Mouse (Mus musculus) megakaryocyte-erythroid progenitor cell, adult 5-6 weeks (primary cell): ENCODE results near the gene Rpl38. TPM values are rescaled to one million over a fixed set of nuclear protein-coding genes. Genes with fewer than 3 reads are reported as not detected.
"Not testable (repeated sequence)": the region's sequence is repeated elsewhere in the genome, so short reads cannot be mapped to it uniquely, and the experiment has no call there.

Experiments
- ATAC-seq: replicated peaks from 2 replicates; pipeline ENCODE4 v1.8.0; 2016; ENCODE audit warnings: mild to moderate bottlenecking, inconsistent platforms; ENCODE audit not compliant: severe bottlenecking, poor library complexity, low FRiP score, low TSS enrichment
- total RNA-seq, 2 experiments: library from RNA; stranded (forward) in 1 of 2; stranded (reverse) in 1 of 2; fragments of 200-1000, 215-1000 nt in 1 of 2; fragments of >200 nt in 1 of 2; fragmentation: Nextera tagmentation in 1 of 2; gene quantifications; 2 replicates each; pipeline ENCODE4 v1.2.3; 2014 to 2017

The Rpl38 gene
- total RNA-seq, 2 experiments from 2014 or later: 2,953 to 4,894 TPM

GRCm38 (mm10) chr11:114655350-114656008, 12.8 kb upstream of the Rpl38 start:
- ATAC-seq: no peak

- no peak for ATAC-seq
Observed at GRCm38 (mm10) chr11:114656994-114657644, 11.2 kb upstream of the Rpl38 start.

GRCm38 (mm10) chr11:114657737-114658136, 10.6 kb upstream of the Rpl38 start:
- ATAC-seq: peak; percentile 60

- no peak for ATAC-seq
Observed at GRCm38 (mm10) chr11:114662161-114662560, 6.2 kb upstream of the Rpl38 start.

GRCm38 (mm10) chr11:114662746-114663362, 5.5 kb upstream of the Rpl38 start:
- ATAC-seq: peak; percentile 80

- no peak for ATAC-seq
Observed at GRCm38 (mm10) chr11:114664164-114664563, 4.2 kb upstream of the Rpl38 start.

- no peak for ATAC-seq
Observed at GRCm38 (mm10) chr11:114665463-114665862, 2.9 kb upstream of the Rpl38 start.

GRCm38 (mm10) chr11:114666786-114667185, 1.5 kb upstream of the Rpl38 start:
- ATAC-seq: no peak

GRCm38 (mm10) chr11:114667236-114667931, 940 bp upstream of the Rpl38 start:
- ATAC-seq: 0 out of 2 replicates have a peak, but pooled peaks have one; percentile 0

- peak; percentile 16; the same call in 1 of the 2 replicates for ATAC-seq
Observed at GRCm38 (mm10) chr11:114667932-114668285, 415 bp upstream of the Rpl38 start.

- ATAC-seq: peak; percentile 66
Observed at GRCm38 (mm10) chr11:114668741-114669623, 658 bp downstream of the Rpl38 start.

GRCm38 (mm10) chr11:114669651-114670168, 1.4 kb downstream of the Rpl38 start:
- ATAC-seq: 0 out of 2 replicates have a peak, but pooled peaks have one; percentile 1

GRCm38 (mm10) chr11:114671147-114671546, 2.8 kb downstream of the Rpl38 start:
- no peak for ATAC-seq

- no peak for ATAC-seq
Observed at GRCm38 (mm10) chr11:114672794-114673718, 4.7 kb downstream of the Rpl38 start.

- ATAC-seq: no peak
Observed at GRCm38 (mm10) chr11:114673719-114674050, 5.4 kb downstream of the Rpl38 start.

GRCm38 (mm10) chr11:114674180-114674579, 5.9 kb downstream of the Rpl38 start:
- no peak for ATAC-seq

GRCm38 (mm10) chr11:114674796-114675195, 6.5 kb downstream of the Rpl38 start:
- ATAC-seq: not testable (repeated sequence)

GRCm38 (mm10) chr11:114675341-114675825, 7.1 kb downstream of the Rpl38 start, which contains the start of gene Ttyh2:
Gene Ttyh2, plus strand, starts transcription at chr11:114675431.
- ATAC-seq: peak; percentile 60
